ENCODE assay signal across 15 mouse cellular contexts in the genomic region with DNA sequence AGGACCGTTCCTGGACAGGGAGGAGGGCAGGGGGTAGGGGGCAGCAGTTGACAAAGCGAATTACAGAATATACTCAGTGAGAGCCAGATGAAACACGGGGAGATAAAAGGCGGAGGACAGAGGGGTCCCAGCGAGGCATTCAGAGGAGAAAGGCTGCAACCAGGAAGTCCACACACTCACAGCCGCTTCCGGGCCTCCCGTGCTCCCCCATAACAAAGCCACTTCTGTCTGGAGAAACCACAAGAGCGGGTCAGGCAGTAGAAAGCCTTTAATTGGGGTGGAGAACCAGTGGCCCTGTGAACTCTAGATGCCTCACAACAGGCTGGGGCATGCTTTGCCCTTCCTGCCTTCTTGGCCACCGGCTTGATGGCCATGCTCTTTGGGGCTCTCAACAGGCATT.
DNase-seq lines count a peak whose midpoint lies in the region; ATAC-seq lines count a peak whose summit lies in the region.
"Had no signal": no experiment of that assay in that cellular context is flagged by ENCODE, and none has a peak within 500 bp of the region (broad histone marks: within the 10 kb centered on the region; RNA-seq: fewer than 3 reads in every experiment).

No protein-coding gene starts in this region.

- no peak overlapping the region for H3K4me3 ChIP-seq in midbrain, embryonic 10.5 days
- no peak overlapping the region for H3K4me3 ChIP-seq in midbrain, embryonic 11.5 days (ENCODE audit: low read depth, low read length)
- H3K4me3 ChIP-seq: erythroblast, embryonic 14.5 days; limb, embryonic 15.5 days; neural tube, embryonic 13.5 days had no signal

- peak overlapping the region; percentile 49; the same call in 1 of the 2 replicates for H3K27ac ChIP-seq in midbrain, embryonic 10.5 days (replicated peaks)
- H3K27ac ChIP-seq in midbrain, embryonic 11.5 days (ENCODE audit: low read depth, low read length): no peak overlapping the region
- H3K27ac ChIP-seq: limb, embryonic 15.5 days; neural tube, embryonic 13.5 days had no signal

- H3K36me3 ChIP-seq in midbrain, embryonic 10.5 days: no peaks in the 10 kb centered on the region
- no peaks in the 10 kb centered on the region for H3K36me3 ChIP-seq in midbrain, embryonic 11.5 days (ENCODE audit: control insufficient read depth, insufficient read depth, low read length)
- H3K36me3 ChIP-seq: limb, embryonic 15.5 days; neural tube, embryonic 13.5 days had no signal

- no peak for ATAC-seq in midbrain, embryonic 11.5 days (ENCODE audit: low FRiP score)
- peak; percentile 95 for ATAC-seq in common myeloid progenitor, adult 5-6 weeks (replicated peaks; ENCODE audit: low read depth, poor library complexity, severe bottlenecking)
- ATAC-seq in granulocyte monocyte progenitor cell, adult 5-6 weeks (replicated peaks; ENCODE audit: poor library complexity, severe bottlenecking): peak; percentile 75
- ATAC-seq: midbrain, embryonic 16.5 days; Patski had no signal

- 35% methylated on average over 10 of the region's 10 CpGs for WGBS in midbrain, embryonic 10.5 days
- 22% methylated on average over 10 of the region's 10 CpGs for WGBS in midbrain, embryonic 11.5 days

- no peaks in the 10 kb centered on the region for H3K27me3 ChIP-seq in midbrain, embryonic 10.5 days (ENCODE audit: low read depth, poor library complexity, severe bottlenecking)
- H3K27me3 ChIP-seq in midbrain, embryonic 11.5 days (ENCODE audit: control insufficient read depth, insufficient read depth, low read length): no peaks in the 10 kb centered on the region
- H3K27me3 ChIP-seq: limb, embryonic 15.5 days; neural tube, embryonic 13.5 days; Patski had no signal

- no peak overlapping the region for H3K4me2 ChIP-seq in midbrain, embryonic 11.5 days
- H3K4me2 ChIP-seq: limb, embryonic 15.5 days; neural tube, embryonic 13.5 days had no signal

- H3K9me3 ChIP-seq in midbrain, embryonic 10.5 days (replicated peaks): 0 out of 2 replicates have a peak, but pooled peaks cover 7% of the 10 kb centered on the region
- H3K9me3 ChIP-seq in midbrain, embryonic 11.5 days (ENCODE audit: control insufficient read depth, low read length): no peaks in the 10 kb centered on the region
- H3K9me3 ChIP-seq: limb, embryonic 15.5 days; neural tube, embryonic 13.5 days had no signal

- peaks cover 7% of the 10 kb centered on the region; the same call in 1 of the 2 replicates for H3K4me1 ChIP-seq in midbrain, embryonic 10.5 days
- no peaks in the 10 kb centered on the region for H3K4me1 ChIP-seq in midbrain, embryonic 11.5 days (ENCODE audit: control insufficient read depth, insufficient read depth, low read length)
- H3K4me1 ChIP-seq: limb, embryonic 15.5 days; neural tube, embryonic 13.5 days had no signal

- DNase-seq in midbrain, embryonic 10.5 days (ENCODE audit: low spot score): peak; percentile 16
- DNase-seq in midbrain, embryonic 11.5 days (ENCODE audit: low spot score, missing footprints): no peak
- DNase-seq in Muller cell, postnatal 12 days (ENCODE audit: inconsistent ontology term): peak; percentile 85
- DNase-seq in urinary bladder, postnatal 14 days (ENCODE audit: low spot score): no peak
- no peak for DNase-seq in lung, postnatal 14 days
- DNase-seq: adrenal gland, adult 8-10 months; cerebellum, postnatal 14 days; lung, postnatal 36 days had no signal

- no peak overlapping the region for H3K9ac ChIP-seq in midbrain, embryonic 11.5 days (ENCODE audit: low read length)
- H3K9ac ChIP-seq: limb, embryonic 15.5 days; neural tube, embryonic 13.5 days had no signal

Comparison
In these comparisons a context has a peak if more than half of its experiments do, and no peak if none do; other contexts are left out.
1. DNase-seq: peak in midbrain, embryonic 10.5 days (single experiment) and Muller cell, postnatal 12 days (single experiment); none in midbrain, embryonic 11.5 days (single experiment), urinary bladder, postnatal 14 days (single experiment) and lung, postnatal 14 days (single experiment).